Mouse (Mus musculus): ENCODE measurements around the gene Otulin. TPM values are rescaled to one million over a fixed set of nuclear protein-coding genes. Genes with fewer than 3 reads are reported as not detected.

Otulin gene
- total and polyA plus RNA-seq, 3 experiments = 33.8 to 40.3 (median 37.4) TPM

- Histone ChIP-seq H3K27me3 (ENCODE audit: insufficient read depth, low read length) (no peaks in the 10 kb centered on the region), H3K4me3 (ENCODE audit: low read depth, low read length) (no peak overlapping the region), H3K36me3 (replicated peaks) (peaks cover 63% of the 10 kb centered on the region), H3K4me1 (ENCODE audit: insufficient read depth, low read depth, low read length) (peaks cover 52% of the 10 kb centered on the region), H3K9me3 (replicated peaks) (no peaks in the 10 kb centered on the region)
- DNase-seq (ENCODE audit: low spot score) (no peak), ATAC-seq (ENCODE audit: extremely low read depth, insufficient number of reproducible peaks, low FRiP score, poor library complexity, severe bottlenecking) (no peak)
- no peak for TF ChIP-seq GATA1 (IDR thresholded peaks at IDR 0.05; ENCODE audit: borderline replicate concordance, low read length)
- TF ChIP-seq CTCF (IDR thresholded peaks at IDR 0.05; ENCODE audit: low read depth, low read length) = no peak
- TF ChIP-seq GATA2 (IDR thresholded peaks at IDR 0.05; ENCODE audit: borderline replicate concordance, low read depth, low read length) = no peak
- no peak for TF ChIP-seq TAL1 (conservative IDR thresholded peaks at IDR 0.05; ENCODE audit: low read depth, low read length)
- no peak for TF ChIP-seq POLR2AphosphoS5 (IDR thresholded peaks at IDR 0.05; ENCODE audit: insufficient replicate concordance, low read depth, low read length)
These were observed 127.3 kb downstream of the Otulin start for GRCm38 (mm10) chr15:27503221-27503620.

DNA sequence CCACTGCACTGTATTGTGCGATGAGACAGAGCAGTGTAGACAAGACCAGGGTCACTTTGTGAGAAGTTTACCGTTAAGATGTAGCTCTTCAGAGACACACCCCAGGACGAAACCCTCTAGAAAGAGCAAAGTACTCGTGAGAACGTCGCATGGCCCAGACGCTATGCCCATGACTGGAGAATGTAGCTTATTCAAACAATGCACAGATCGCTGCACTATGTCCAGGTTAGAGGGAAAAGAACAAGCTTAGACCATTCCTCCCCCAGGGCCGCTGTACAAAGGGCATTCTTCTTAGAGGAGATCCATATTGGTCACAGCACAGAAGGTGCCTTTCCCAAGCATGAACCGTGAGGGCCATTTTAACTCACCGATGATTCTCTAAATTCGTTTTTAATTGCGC, 128.2 kb downstream of the Otulin start:
- Histone ChIP-seq H3K4me1 (ENCODE audit: insufficient read depth, low read depth, low read length) (peaks cover 60% of the 10 kb centered on the region), H3K36me3 (replicated peaks) (peaks cover 63% of the 10 kb centered on the region), H3K27me3 (ENCODE audit: insufficient read depth, low read length) (no peaks in the 10 kb centered on the region), H3K9me3 (replicated peaks) (no peaks in the 10 kb centered on the region), H3K4me3 (ENCODE audit: low read depth, low read length) (no peak overlapping the region)
- ATAC-seq (ENCODE audit: extremely low read depth, insufficient number of reproducible peaks, low FRiP score, poor library complexity, severe bottlenecking) (no peak), DNase-seq (ENCODE audit: low spot score) (no peak)
- no peak for TF ChIP-seq TAL1 (conservative IDR thresholded peaks at IDR 0.05; ENCODE audit: low read depth, low read length)
- TF ChIP-seq GATA2 (IDR thresholded peaks at IDR 0.05; ENCODE audit: borderline replicate concordance, low read depth, low read length) = no peak
- TF ChIP-seq GATA1 (IDR thresholded peaks at IDR 0.05; ENCODE audit: borderline replicate concordance, low read length) = no peak
- TF ChIP-seq CTCF (IDR thresholded peaks at IDR 0.05; ENCODE audit: low read depth, low read length) = no peak
- TF ChIP-seq POLR2AphosphoS5 (IDR thresholded peaks at IDR 0.05; ENCODE audit: insufficient replicate concordance, low read depth, low read length) = no peak

- H3K9me3 ChIP-seq (replicated peaks) = no peaks in the 10 kb centered on the region
- no peak for ATAC-seq (ENCODE audit: extremely low read depth, insufficient number of reproducible peaks, low FRiP score, poor library complexity, severe bottlenecking)
- H3K4me1 ChIP-seq (ENCODE audit: insufficient read depth, low read depth, low read length) = peaks cover 60% of the 10 kb centered on the region
- DNase-seq (ENCODE audit: low spot score) = no peak
- TF ChIP-seq CTCF (IDR thresholded peaks at IDR 0.05; ENCODE audit: low read depth, low read length) (no peak), GATA1 (IDR thresholded peaks at IDR 0.05; ENCODE audit: borderline replicate concordance, low read length) (no peak), GATA2 (IDR thresholded peaks at IDR 0.05; ENCODE audit: borderline replicate concordance, low read depth, low read length) (no peak), TAL1 (conservative IDR thresholded peaks at IDR 0.05; ENCODE audit: low read depth, low read length) (no peak), POLR2AphosphoS5 (IDR thresholded peaks at IDR 0.05; ENCODE audit: insufficient replicate concordance, low read depth, low read length) (no peak)
- H3K36me3 ChIP-seq (replicated peaks) = peaks cover 58% of the 10 kb centered on the region
- H3K4me3 ChIP-seq (ENCODE audit: low read depth, low read length) = no peak overlapping the region
- no peaks in the 10 kb centered on the region for H3K27me3 ChIP-seq (ENCODE audit: insufficient read depth, low read length)
These were observed 130.1 kb downstream of the Otulin start for GRCm38 (mm10) chr15:27500390-27500789.

DNA sequence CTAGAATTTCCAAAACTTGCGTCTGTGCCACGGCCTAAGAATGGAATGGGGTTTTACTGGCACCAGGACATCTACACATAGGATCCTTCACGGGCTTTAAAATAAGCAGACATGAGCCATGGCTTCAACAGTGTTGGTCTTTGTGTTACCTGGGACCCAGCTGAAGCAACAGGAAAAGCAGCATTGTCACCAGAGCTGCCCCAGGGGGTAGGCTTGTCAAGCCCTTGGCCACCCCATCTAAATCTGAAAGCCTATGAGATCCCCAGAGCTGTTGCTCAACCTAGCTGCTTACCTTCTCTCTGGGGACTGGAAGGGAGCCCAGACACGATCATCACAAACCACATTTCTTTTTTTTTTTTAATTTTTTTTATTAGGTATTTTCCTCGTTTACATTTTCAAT, 132.4 kb downstream of the Otulin start:
- no peaks in the 10 kb centered on the region for H3K9me3 ChIP-seq (replicated peaks)
- no peak for ATAC-seq (ENCODE audit: extremely low read depth, insufficient number of reproducible peaks, low FRiP score, poor library complexity, severe bottlenecking)
- no peak overlapping the region; the same call in 1 of the 2 replicates for H3K4me3 ChIP-seq (ENCODE audit: low read depth, low read length)
- TF ChIP-seq TAL1 (conservative IDR thresholded peaks at IDR 0.05; ENCODE audit: low read depth, low read length) = no peak
- TF ChIP-seq GATA1 (IDR thresholded peaks at IDR 0.05; ENCODE audit: borderline replicate concordance, low read length) = no peak
- TF ChIP-seq POLR2AphosphoS5 (IDR thresholded peaks at IDR 0.05; ENCODE audit: insufficient replicate concordance, low read depth, low read length) = no peak
- TF ChIP-seq GATA2 (IDR thresholded peaks at IDR 0.05; ENCODE audit: borderline replicate concordance, low read depth, low read length) = no peak
- no peak for TF ChIP-seq CTCF (IDR thresholded peaks at IDR 0.05; ENCODE audit: low read depth, low read length)
- no peaks in the 10 kb centered on the region for H3K27me3 ChIP-seq (ENCODE audit: insufficient read depth, low read length)
- peaks cover 69% of the 10 kb centered on the region for H3K4me1 ChIP-seq (ENCODE audit: insufficient read depth, low read depth, low read length)
- peaks cover 59% of the 10 kb centered on the region for H3K36me3 ChIP-seq (replicated peaks)
- no peak for DNase-seq (ENCODE audit: low spot score)

DNA sequence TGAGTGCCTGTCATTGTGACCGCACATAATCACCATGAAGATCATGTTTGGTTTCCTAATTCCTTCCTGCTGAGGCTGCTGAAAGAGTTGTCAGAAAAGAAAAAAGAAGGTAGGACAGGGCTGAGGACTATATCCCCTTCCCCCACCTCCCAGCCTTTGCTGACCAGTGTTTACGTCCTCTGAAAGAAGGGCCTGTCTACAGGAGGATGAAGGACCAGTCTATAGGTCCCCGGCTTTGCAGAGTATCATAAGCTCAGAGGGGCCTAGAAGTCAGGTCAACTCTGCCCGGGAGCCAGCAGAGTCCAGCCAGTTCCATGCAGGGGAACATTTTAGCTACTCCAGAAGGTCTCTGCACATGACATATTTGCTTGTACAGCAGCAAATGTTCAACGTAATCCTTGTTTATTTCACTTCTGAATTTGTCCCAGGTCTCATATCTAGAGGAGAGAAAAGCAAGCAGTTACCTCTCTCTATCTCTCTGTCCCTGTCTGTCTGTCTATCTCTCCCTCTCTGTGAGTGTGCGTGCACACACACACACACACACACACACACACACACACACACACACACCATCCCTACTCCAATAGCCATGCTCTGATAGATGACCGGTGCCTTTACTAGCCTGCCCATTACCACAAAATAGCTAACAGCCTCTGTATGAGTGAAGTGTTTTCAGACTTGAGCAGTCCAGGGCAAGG, 133.0 kb downstream of the Otulin start:
- Histone ChIP-seq H3K9me3 (replicated peaks) (no peaks in the 10 kb centered on the region), H3K27me3 (ENCODE audit: insufficient read depth, low read length) (no peaks in the 10 kb centered on the region), H3K36me3 (replicated peaks) (peaks cover 56% of the 10 kb centered on the region), H3K4me3 (ENCODE audit: low read depth, low read length) (no peak overlapping the region; the same call in 1 of the 2 replicates), H3K4me1 (ENCODE audit: insufficient read depth, low read depth, low read length) (peaks cover 74% of the 10 kb centered on the region)
- no peak for DNase-seq (ENCODE audit: low spot score)
- TF ChIP-seq GATA2 (IDR thresholded peaks at IDR 0.05; ENCODE audit: borderline replicate concordance, low read depth, low read length) (no peak), TAL1 (conservative IDR thresholded peaks at IDR 0.05; ENCODE audit: low read depth, low read length) (no peak), CTCF (IDR thresholded peaks at IDR 0.05; ENCODE audit: low read depth, low read length) (no peak), GATA1 (IDR thresholded peaks at IDR 0.05; ENCODE audit: borderline replicate concordance, low read length) (no peak), POLR2AphosphoS5 (IDR thresholded peaks at IDR 0.05; ENCODE audit: insufficient replicate concordance, low read depth, low read length) (no peak)
- no peak for ATAC-seq (ENCODE audit: extremely low read depth, insufficient number of reproducible peaks, low FRiP score, poor library complexity, severe bottlenecking)

DNA sequence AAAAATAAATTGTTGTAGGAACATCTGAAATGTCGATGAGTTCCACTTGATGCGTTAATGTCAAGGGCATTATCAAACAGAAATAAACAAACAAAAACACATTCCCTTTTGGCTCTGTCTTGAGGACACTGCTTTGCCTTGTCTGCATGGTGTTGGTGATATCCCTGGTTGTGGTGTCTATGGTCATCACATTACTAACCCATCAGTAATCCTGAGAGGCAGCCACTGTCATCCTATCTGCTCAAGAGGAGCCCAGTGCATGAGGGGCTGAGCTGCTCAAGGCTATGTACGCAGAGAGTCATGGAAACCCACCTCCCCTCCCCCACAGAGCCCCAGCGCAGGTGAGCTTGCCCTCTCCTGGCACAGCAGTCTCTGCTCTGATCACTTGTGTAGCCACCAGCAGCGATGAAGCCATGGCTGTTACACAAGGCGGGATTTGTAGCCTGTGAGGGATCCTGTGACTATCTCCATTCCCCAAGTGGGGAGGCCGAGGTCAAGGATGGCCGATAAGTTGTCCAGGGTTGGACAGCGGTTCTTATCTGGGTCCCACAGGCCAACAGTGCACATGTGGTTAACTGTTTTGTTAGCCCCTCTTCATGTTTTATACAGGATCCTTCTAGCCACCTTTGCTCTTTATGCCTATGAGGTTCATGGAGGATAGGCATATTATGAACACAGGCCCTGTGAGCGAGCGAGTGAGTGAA, 133.7 kb downstream of the Otulin start:
- peaks cover 55% of the 10 kb centered on the region for H3K36me3 ChIP-seq (replicated peaks)
- peaks cover 81% of the 10 kb centered on the region for H3K4me1 ChIP-seq (ENCODE audit: insufficient read depth, low read depth, low read length)
- H3K27me3 ChIP-seq (ENCODE audit: insufficient read depth, low read length) = no peaks in the 10 kb centered on the region
- peak; percentile 88 for ATAC-seq (ENCODE audit: extremely low read depth, insufficient number of reproducible peaks, low FRiP score, poor library complexity, severe bottlenecking)
- DNase-seq (ENCODE audit: low spot score) = peak; percentile 67
- TF ChIP-seq GATA1 (IDR thresholded peaks at IDR 0.05; ENCODE audit: borderline replicate concordance, low read length) (no peak), CTCF (IDR thresholded peaks at IDR 0.05; ENCODE audit: low read depth, low read length) (no peak), POLR2AphosphoS5 (IDR thresholded peaks at IDR 0.05; ENCODE audit: insufficient replicate concordance, low read depth, low read length) (no peak), TAL1 (conservative IDR thresholded peaks at IDR 0.05; ENCODE audit: low read depth, low read length) (peak; percentile 100), GATA2 (IDR thresholded peaks at IDR 0.05; ENCODE audit: borderline replicate concordance, low read depth, low read length) (peak; percentile 75; the same call in 1 of the 2 replicates)
- peak overlapping the region; percentile 61; the same call in 1 of the 2 replicates for H3K4me3 ChIP-seq (ENCODE audit: low read depth, low read length)
- H3K9me3 ChIP-seq (replicated peaks) = no peaks in the 10 kb centered on the region

Data from G1E (cell line).